Mouse (Mus musculus): ENCODE results near the gene B3gnt6. TPM values are rescaled to one million over a fixed set of nuclear protein-coding genes. Genes with fewer than 3 reads are reported as not detected.

Gene B3gnt6
- total RNA-seq, 2 experiments from 2014 or later = 0.34 to 0.36 TPM

DNA sequence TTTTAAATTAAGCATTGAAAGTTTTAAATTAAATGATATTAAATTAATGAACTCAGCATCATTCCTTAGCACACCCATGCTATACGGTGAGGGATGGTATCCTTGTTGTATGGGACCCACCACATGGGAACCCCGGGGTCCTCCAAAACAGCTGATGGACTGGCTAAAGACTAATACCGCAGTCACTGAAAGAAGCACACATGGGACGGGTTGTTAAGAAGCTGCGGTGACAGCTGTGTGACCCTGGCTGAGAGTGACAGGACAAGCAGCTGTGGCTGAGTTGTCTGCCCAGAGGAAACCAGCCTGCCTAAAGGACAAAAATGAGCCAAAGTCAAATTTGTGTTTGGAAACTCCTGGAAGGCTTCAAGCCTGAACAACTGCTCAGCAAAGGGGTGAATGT lies 45.4 kb downstream of the B3gnt6 start:
- no peak for DNase-seq (ENCODE audit: low spot score in 2 of 2)
- H3K27ac ChIP-seq = no peak overlapping the region
- no peak for TF ChIP-seq CTCF (conservative IDR thresholded peaks at IDR 0.05)

DNA sequence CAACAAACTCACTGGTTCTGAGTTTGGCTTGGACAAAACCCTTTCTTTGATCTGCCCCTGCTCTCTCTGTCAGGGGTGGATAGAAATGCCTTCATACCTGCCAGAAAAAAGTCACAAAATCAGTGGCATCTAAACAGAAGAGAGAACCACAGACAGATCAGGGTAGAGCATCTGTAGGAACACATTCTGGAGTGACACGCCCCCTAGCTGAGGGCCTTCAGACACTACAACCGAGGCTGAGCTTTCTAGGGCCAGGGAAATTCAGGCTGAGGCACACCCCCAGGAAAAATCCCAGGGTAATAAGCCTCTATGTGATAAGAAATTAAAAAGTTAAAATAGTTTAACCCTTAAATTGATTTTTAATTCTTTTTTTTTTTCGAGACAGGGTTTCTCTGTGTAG lies 45.9 kb downstream of the B3gnt6 start:
- no peak for DNase-seq (ENCODE audit: low spot score in 2 of 2)
- no peak overlapping the region for H3K4me3 ChIP-seq
- H3K27ac ChIP-seq = no peak overlapping the region
- TF ChIP-seq CTCF (conservative IDR thresholded peaks at IDR 0.05) = peak; percentile 63

More for the DNA sequence above, 45.4 kb downstream of the B3gnt6 start:
- H3K4me3 ChIP-seq = no peak overlapping the region

DNA sequence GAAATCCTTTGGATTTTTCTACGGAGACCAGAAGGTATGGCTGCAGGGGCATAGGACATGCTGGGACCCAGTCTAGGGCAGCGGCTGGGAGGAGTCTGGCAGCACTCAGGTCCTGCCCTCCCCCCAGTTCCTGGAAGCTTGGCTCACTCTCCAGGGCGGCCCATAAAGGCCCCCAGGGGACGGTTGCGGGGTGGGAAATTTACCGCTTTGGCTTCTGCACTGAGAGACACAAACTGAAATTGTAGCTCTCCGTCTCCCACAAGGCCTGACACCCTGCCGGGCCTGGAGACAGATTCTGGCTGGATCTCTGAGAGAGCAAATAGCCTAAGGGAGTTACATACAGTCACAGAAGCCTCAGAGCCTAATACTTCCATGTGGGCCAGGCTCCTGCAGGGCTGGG lies 46.9 kb downstream of the B3gnt6 start:
- DNase-seq (ENCODE audit: low spot score in 2 of 2) = no peak
- Histone ChIP-seq H3K4me3 (no peak overlapping the region), H3K27ac (no peak overlapping the region)
- no peak for TF ChIP-seq CTCF (conservative IDR thresholded peaks at IDR 0.05)

DNA sequence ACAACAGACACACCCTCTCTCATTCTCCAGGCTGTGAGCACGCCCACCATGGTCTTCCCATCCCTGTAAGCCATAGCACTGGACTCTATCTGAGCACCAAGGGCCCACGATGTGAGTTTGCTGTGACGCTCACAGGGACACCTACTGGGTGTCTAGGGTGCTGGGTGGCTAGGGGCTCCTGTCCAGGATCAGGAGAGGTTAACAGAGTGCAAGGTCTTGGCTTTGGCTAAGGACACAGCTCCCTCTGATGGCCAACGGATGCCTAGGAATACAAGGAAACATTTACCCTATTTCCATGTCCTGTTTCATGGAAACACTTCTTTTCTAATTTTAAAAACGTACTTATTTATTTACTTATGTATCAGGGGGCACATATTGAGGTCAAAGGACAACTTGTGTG lies 48.8 kb downstream of the B3gnt6 start:
- peak; percentile 58 for TF ChIP-seq CTCF (conservative IDR thresholded peaks at IDR 0.05)
- no peak for DNase-seq (ENCODE audit: low spot score in 2 of 2)
- no peak overlapping the region for H3K27ac ChIP-seq
- H3K4me3 ChIP-seq = no peak overlapping the region

DNA sequence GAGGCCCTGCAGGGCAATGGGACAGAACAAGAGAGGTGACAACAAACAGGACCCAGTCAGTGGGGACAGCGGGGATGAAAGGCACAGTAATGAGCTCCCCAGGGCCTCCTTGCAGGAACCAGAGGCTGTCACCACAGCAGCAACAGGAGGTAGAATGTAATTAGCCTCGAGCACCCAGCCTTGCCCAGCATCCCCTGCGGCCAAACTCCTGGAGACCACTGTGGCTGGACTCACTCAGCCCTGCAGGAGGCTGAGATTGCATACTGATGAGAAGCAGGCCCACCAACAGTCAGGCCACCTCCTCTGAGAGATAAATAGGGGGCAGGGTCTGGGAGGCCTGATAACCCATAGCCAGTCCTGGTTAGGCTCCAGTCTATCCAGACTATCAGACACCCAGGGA lies 49.5 kb downstream of the B3gnt6 start:
- TF ChIP-seq CTCF (conservative IDR thresholded peaks at IDR 0.05) = no peak
- Histone ChIP-seq H3K4me3 (no peak overlapping the region), H3K27ac (no peak overlapping the region)
- DNase-seq (ENCODE audit: low spot score in 2 of 2) = no peak

DNA sequence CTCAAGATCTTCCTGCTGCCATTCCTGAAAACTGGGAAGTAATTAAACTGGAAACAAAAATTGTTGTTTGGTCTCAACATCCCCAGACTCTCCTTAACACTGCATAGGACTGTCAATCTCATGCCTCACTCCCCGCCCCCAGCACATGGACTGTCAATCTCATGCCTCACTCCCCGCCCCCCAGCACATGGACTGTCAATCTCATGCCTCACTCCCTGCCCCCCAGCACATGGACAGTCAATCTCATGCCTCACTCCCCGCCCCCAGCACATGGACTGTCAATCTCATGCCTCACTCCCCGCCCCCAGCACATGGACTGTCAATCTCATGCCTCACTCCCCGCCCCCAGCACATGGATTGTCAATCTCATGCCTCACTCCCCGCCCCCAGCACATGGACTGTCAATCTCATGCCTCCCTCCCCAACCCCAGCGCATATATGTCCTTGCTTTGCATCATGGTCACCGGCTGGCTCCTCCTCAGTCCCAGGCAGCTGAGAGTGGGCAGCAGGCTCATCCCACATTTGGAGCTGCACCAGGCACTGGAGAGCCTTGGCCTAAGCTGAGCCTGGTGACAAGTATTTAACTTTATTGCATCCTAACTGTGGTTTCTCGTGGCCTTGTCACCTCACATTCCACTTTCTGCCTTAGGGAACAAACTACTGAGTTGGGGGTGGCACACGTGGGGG lies 50.4 kb downstream of the B3gnt6 start:
- no peak overlapping the region for H3K27ac ChIP-seq
- TF ChIP-seq CTCF (conservative IDR thresholded peaks at IDR 0.05) = no peak
- no peak for DNase-seq (ENCODE audit: low spot score in 2 of 2)

DNA sequence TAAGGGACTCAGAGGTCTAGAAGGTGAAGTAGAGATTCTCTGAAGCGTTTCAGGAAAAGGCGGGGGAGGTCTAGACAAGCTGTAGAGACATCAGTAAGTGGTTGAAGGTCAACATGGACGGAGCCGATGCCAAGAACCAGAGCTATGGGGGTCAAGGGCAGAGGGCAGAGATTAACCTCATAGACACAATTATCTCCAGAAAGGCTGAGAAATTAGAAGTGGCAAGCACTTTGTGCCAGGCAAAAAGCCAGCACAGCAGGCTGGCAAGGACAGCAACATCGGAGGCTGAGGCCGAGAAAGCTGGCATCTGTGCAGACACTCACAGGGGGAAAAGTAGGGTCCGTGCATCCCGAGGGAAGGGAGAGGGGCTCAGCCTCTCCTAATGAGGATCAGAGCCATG lies 51.5 kb downstream of the B3gnt6 start:
- TF ChIP-seq CTCF (conservative IDR thresholded peaks at IDR 0.05) = no peak
- H3K27ac ChIP-seq = no peak overlapping the region
- H3K4me3 ChIP-seq = no peak overlapping the region
- no peak for DNase-seq (ENCODE audit: low spot score in 2 of 2)

More for the DNA sequence above, 50.4 kb downstream of the B3gnt6 start:
- no peak overlapping the region for H3K4me3 ChIP-seq

DNA sequence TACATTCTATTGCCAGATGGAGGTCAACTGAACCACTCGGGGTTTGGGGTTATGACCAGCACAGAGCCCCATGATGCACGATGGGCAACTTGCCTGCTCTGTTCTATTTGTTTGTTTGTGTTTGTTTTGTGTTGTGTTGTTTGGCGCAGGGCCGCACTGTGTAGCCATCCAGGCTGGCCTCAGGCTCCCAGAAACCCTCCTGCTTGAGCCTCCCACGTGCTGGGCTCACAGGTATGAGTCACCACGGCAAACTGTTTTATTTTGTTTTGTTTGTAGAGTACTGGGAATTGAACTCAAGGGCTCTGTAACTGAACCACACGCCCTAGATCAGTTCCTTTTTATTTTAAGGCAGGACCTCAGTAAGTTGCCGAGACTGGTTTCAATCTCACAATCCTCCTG lies 52.8 kb downstream of the B3gnt6 start:
- 0 out of 2 replicates have a peak overlapping the region, but pooled peaks have one; percentile 14 for H3K27ac ChIP-seq
- no peak for TF ChIP-seq CTCF (conservative IDR thresholded peaks at IDR 0.05)
- no peak overlapping the region for H3K4me3 ChIP-seq
- no peak for DNase-seq (ENCODE audit: low spot score in 2 of 2)

DNA sequence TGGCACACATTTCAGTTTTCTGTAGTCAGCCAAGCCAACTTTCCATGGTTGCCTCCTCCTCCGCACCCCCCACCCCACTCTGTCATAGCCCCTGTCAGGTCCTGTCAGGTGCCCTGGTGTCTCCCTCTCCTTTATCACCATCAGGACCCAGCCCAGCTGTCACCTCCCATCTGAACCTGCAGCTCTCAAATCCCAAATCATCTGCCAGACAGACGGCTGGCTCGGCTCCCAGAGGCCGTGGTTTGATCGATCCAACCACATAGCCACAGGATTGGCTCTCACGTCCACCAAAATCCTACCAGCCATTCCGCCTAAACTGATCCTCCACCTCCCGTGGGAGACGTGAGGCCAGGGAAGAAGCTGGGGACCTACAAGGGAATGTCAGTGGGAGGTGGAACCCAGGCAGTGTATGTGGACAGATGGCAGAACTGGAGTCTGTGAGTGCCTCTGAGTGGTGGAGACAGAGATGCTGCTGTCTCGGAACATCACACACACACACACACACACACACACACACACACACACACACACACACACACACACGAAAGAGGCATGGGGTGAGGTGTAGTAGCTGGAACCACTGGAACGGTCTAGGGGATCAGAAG lies 53.3 kb downstream of the B3gnt6 start:
- Histone ChIP-seq H3K27ac (peak overlapping the region; percentile 48; the same call in 1 of the 2 replicates), H3K4me3 (no peak overlapping the region)
- DNase-seq (ENCODE audit: low spot score in 2 of 2) = peak in 1 of 2 experiments; percentile 53
- TF ChIP-seq CTCF (conservative IDR thresholded peaks at IDR 0.05) = no peak

DNA sequence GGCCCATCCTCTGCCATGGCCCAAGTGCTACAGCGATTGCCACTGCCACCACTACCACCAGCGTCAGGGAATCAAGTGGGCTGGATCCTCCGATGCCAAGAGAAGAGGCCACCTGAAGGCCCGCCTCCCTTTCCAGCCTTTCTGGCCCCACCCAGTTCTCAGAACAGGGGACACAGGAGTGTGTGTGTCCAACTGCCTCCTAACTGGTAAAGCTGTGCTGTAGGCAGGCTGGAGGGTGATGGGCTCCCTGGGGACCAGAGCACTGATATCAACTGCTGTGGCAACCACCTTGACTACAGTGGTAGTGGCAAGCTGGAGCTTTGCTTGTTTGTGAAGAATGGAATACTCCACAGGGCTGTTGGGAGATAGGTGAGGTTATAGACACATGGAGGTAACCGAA lies 53.9 kb downstream of the B3gnt6 start, which contains the start of gene Omp:
TSS of gene Omp (minus strand) at position 101 of the 400 bp plus-strand sequence.
- Histone ChIP-seq H3K27ac (peak within 1 kb of the TSS; percentile 48; the same call in 1 of the 2 replicates), H3K4me3 (no peak within 1 kb of the TSS)
- no peak for TF ChIP-seq CTCF (conservative IDR thresholded peaks at IDR 0.05)
- DNase-seq (ENCODE audit: low spot score in 2 of 2) = no peak

DNA sequence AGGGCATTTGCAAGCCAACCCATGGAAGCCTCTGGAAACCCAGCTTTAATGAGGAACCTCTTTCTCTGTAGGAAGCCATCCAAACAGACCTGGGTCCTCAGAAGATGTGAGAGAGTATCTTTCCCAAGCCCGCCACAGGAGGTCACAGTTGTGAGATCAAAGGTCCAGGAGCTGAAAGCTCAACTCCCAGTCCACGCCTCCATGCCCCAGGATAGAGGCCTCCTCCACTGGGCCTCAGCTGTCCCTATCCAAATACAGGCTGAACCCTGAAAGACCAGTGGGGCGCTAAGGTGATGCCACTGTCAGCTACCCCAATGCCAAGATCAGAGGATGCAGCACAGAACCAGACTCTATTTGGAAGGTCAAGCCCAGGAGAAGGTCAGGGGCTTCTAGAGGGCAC lies 56.6 kb downstream of the B3gnt6 start:
- DNase-seq (ENCODE audit: low spot score in 2 of 2) = no peak
- no peak overlapping the region for H3K4me3 ChIP-seq
- H3K27ac ChIP-seq = no peak overlapping the region
- no peak for TF ChIP-seq CTCF (conservative IDR thresholded peaks at IDR 0.05)

Other genes with a start within 250 kb of the B3gnt6 start
- gene Myo7a, start 80.0 kb downstream of the B3gnt6 start, total RNA-seq (2021) = 10 to 100 TPM; 10.5 to 10.8 TPM
- 1 to 10 TPM in 1 of 2 experiments, under 1 TPM in 1; 0.96 to 1.3 TPM for gene Omp, start 54.0 kb downstream of the B3gnt6 start, total RNA-seq (2021)
- gene Capn5, start 21.2 kb downstream of the B3gnt6 start, total RNA-seq (2021) = 10 to 100 TPM; 42.3 to 45.0 TPM
- gene Acer3, start 121.7 kb upstream of the B3gnt6 start, total RNA-seq (2021) = 10 to 100 TPM; 24.4 to 26.6 TPM
- gene Tsku, start 161.8 kb upstream of the B3gnt6 start, total RNA-seq (2021) = 1 to 10 TPM; 1.7 to 2.0 TPM
- not detected for gene Gucy2d, start 240.9 kb upstream of the B3gnt6 start, total RNA-seq (2021)

Measured in layer of hippocampus, adult 2 months (tissue).